Mouse (Mus musculus): ENCODE measurements around the gene Samt3. TPM values are rescaled to one million over a fixed set of nuclear protein-coding genes. Genes with fewer than 3 reads are reported as not detected.

Gene Samt3
- not detected in 2 replicates for total RNA-seq (2014; fragmentation: Nextera tagmentation)
- not detected in 2 replicates for total RNA-seq (2017)

DNA sequence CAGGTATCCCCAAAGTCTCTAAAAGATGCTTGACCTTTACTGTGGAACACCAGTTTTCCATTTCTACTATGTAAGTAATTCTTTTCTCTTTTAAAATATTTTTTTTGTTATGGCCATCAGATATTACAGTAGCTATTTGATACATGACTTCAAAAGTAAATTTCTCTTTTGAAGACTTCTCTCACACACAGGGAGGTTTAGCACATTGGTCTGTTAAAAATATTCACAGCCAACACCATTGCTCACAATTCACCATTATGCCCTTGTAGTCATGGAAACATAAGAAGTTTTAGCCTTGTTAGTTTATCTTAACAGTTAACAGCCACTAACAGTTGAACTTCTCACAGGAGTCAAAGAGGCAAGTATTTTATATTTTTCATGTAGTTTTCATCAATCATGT is at the start of gene Samt3:
TSS of gene Samt3 (plus strand) at position 301 of the 400 bp plus-strand sequence.
- ATAC-seq (replicated peaks; ENCODE audit: low FRiP score, low TSS enrichment, poor library complexity, severe bottlenecking): no peak

DNA sequence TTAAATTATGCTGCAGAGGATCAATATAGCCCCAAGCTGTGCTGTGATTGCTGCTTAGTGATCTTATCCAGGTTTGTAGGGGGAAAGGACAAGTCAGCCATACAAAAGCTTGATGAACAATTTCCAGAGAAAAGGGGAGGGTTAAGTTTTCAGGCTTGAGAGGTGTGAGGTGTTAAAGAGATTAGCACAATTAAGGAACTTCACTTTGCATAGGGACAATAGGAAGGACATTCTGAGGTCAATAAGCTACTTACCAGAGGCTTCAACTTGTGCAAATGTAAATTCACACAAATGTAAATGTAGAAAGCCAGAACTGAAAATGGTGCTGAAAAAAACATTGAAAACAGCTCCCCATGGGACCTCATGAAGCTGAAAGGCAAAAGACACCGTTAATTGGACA is 27.4 kb upstream of the Samt3 start:
- ATAC-seq (replicated peaks; ENCODE audit: low FRiP score, low TSS enrichment, poor library complexity, severe bottlenecking): no peak

DNA sequence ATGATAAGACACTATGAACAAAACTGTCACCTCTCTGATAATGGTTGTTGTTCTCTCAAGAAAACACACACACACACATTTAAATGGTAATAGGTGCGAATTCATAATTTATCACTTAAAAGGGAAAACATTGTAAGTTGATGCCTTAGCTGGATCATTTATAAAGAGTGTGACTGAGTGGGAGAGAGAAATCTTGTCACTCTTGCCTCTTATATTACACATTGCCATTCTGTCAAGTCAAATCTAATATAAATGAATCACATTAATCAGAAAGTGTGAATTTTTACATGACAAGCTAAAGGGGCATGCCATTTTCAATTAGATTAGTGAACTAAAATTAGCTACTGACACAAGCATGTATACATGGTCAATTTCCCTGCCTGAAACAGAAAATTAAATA is 44.7 kb downstream of the Samt3 start:
- no peak for ATAC-seq (replicated peaks; ENCODE audit: low FRiP score, low TSS enrichment, poor library complexity, severe bottlenecking)

Other genes starting within 250 kb of the Samt3 start
- 1.7 and 3.7 TPM in 2 replicates for gene 5430427O19Rik, start 173.8 kb upstream of the Samt3 start, total RNA-seq (2014; fragmentation: Nextera tagmentation)
- 2.3 and 5.5 TPM in 2 replicates for gene 5430427O19Rik, start 173.8 kb upstream of the Samt3 start, total RNA-seq (2017)
- gene Nr0b1, start 147.6 kb downstream of the Samt3 start, total RNA-seq (2014; fragmentation: Nextera tagmentation): not detected in 2 replicates
- gene Nr0b1, start 147.6 kb downstream of the Samt3 start, total RNA-seq (2017): not detected in 2 replicates

All from megakaryocyte-erythroid progenitor cell, adult 5-6 weeks (primary cell).